Mouse (Mus musculus) CH12.LX (cell line): Measurements from ENCODE around the gene Frrs1.

Source experiments
- CHD2 ChIP-seq: IDR thresholded peaks from 2 replicates; pipeline ENCODE4 v1.6.1; 2011; ENCODE audit warnings: low read length, improper control_type of control experiment
- EP300 ChIP-seq: IDR thresholded peaks from 2 replicates; pipeline ENCODE4 v1.6.1; 2011; ENCODE audit warnings: low read length, improper control_type of control experiment
- GABPA ChIP-seq: IDR thresholded peaks from 2 replicates; pipeline ENCODE4 v1.6.1; 2012; ENCODE audit warnings: low read depth, low read length, improper control_type of control experiment, inconsistent platforms; ENCODE audit not compliant: insufficient replicate concordance
- MAFK ChIP-seq: IDR thresholded peaks from 2 replicates; pipeline ENCODE4 v1.6.1; 2011; ENCODE audit warnings: low read length, improper control_type of control experiment; ENCODE audit not compliant: insufficient replicate concordance
- POLR2A ChIP-seq: IDR thresholded peaks from 2 replicates; pipeline ENCODE4 v1.6.1; 2011; ENCODE audit warnings: low read depth, mild to moderate bottlenecking, improper control_type of control experiment, low read length
- SMC3 ChIP-seq: IDR thresholded peaks from 2 replicates; pipeline ENCODE4 v1.6.1; 2011; ENCODE audit warnings: low read depth, low read length, improper control_type of control experiment
- UBTF ChIP-seq: IDR thresholded peaks from 2 replicates; pipeline ENCODE4 v1.6.1; 2012; ENCODE audit warnings: low read depth, mild to moderate bottlenecking, inconsistent platforms, low read length, improper control_type of control experiment, moderate library complexity
- ZMIZ1 ChIP-seq: IDR thresholded peaks from 2 replicates; pipeline ENCODE4 v1.6.1; 2012; ENCODE audit warnings: low read depth, mild to moderate bottlenecking, inconsistent platforms, low read length, improper control_type of control experiment

DNA sequence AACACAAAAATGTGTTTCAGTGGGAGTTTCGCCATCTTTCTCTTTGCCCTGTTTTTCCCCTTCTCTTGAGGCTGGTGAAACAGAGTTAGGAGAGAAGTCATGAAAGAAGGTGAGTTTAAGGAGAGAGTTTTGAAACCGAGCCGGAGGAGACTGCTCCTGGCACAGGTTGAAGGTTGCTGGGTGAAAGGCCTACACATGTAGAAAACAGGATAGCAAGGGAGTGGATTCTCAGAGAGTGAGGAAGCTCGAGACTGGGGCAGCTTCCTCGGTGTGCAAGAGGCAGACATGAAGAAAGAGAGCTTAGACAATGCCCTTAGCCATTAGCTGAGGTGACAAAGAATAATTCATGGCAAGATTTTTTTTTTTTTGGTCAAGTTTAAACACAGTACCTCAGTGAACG lies 94.1 kb downstream of the Frrs1 start:
- TF ChIP-seq POLR2A (no peak), EP300 (no peak), MAFK (no peak), CHD2 (no peak), GABPA (no peak), ZMIZ1 (no peak), SMC3 (no peak), UBTF (no peak)
